Mouse (Mus musculus) heart, adult 2 months (tissue): Measurements from ENCODE around the gene Polr1c.

ENCODE experiments used
- CTCF ChIP-seq: fragments of 200-600 bp; IDR thresholded peaks from 2 replicates; pipeline ENCODE4 v1.8.1; 2022; ENCODE audit warnings: antibody characterized with exemption, mild to moderate bottlenecking, moderate library complexity
- EP300 ChIP-seq: fragments of 200-500 bp; IDR thresholded peaks from 2 replicates; pipeline ENCODE4 v1.6.1; 2011; ENCODE audit warnings: low read depth, low read length, control low read depth; ENCODE audit not compliant: insufficient read depth
- POLR2A ChIP-seq: fragments of 200-500 bp; IDR thresholded peaks from 2 replicates; pipeline ENCODE4 v1.6.1; 2011; ENCODE audit warnings: mild to moderate bottlenecking, low read depth, low read length, control low read depth; ENCODE audit not compliant: insufficient read depth

GRCm38 (mm10) chr17:46201151-46201550 is 46.7 kb downstream of the Polr1c start:
- no peak for TF ChIP-seq CTCF
- no peak for TF ChIP-seq POLR2A
- TF ChIP-seq EP300: no peak
